Mouse (Mus musculus) brain, embryonic 14.5 days (tissue): Measurements from ENCODE around the gene Ttc17.

Source experiments
- CTCF ChIP-seq: fragments of 200-500 bp; IDR thresholded peaks from 2 replicates; pipeline ENCODE4 v1.5.1; 2012; ENCODE audit warnings: inconsistent platforms, mild to moderate bottlenecking, moderate library complexity, borderline replicate concordance; ENCODE audit not compliant: insufficient read depth, insufficient read length; ENCODE audit errors: extremely low read depth
- POLR2A ChIP-seq: fragments of 200-500 bp; IDR thresholded peaks from 2 replicates; pipeline ENCODE4 v1.6.1; 2012; ENCODE audit warnings: mild to moderate bottlenecking, inconsistent platforms, borderline replicate concordance; ENCODE audit not compliant: poor library complexity, insufficient read depth, insufficient read length, severe bottlenecking; ENCODE audit errors: extremely low read depth

GRCm38 (mm10) chr2:94297467-94297866 lies 109.0 kb downstream of the Ttc17 start:
- no peak for TF ChIP-seq CTCF
- no peak for TF ChIP-seq POLR2A
